Mouse (Mus musculus) myocyte (in vitro differentiated cells): Measurements from ENCODE around the gene Car5a.

Source experiments
- CEBPB ChIP-seq: IDR thresholded peaks from 2 replicates; pipeline ENCODE4 v1.6.1; 2011; ENCODE audit warnings: mild to moderate bottlenecking, moderate library complexity; ENCODE audit not compliant: poor library complexity, insufficient read depth, severe bottlenecking
- E2F4 ChIP-seq: IDR thresholded peaks from one replicate; pipeline ENCODE4 v1.6.1; 2011; ENCODE audit warnings: mild to moderate bottlenecking, control low read depth, moderate library complexity; ENCODE audit not compliant: insufficient read depth
- MYOD1 ChIP-seq, 3 experiments: IDR thresholded peaks; one replicate each; pipeline ENCODE4 v1.6.1; 2011; ENCODE audit warnings: control low read depth in 2 of 3, low read depth in 2 of 3, mild to moderate bottlenecking in 2 of 3, moderate library complexity in 1 of 3; ENCODE audit not compliant: insufficient read length in 2 of 3, control insufficient read depth in 1 of 3
- POLR2A ChIP-seq: IDR thresholded peaks from one replicate; pipeline ENCODE4 v1.6.1; 2011; ENCODE audit warnings: low read depth, mild to moderate bottlenecking, control low read depth, moderate library complexity; ENCODE audit not compliant: insufficient read length
- POLR2AphosphoS2 ChIP-seq: IDR thresholded peaks from one replicate; pipeline ENCODE4 v1.6.1; 2011; ENCODE audit warnings: low read depth, control low read depth; ENCODE audit not compliant: insufficient read length
- REST ChIP-seq: IDR thresholded peaks from one replicate; pipeline ENCODE4 v1.6.1; 2011; ENCODE audit warnings: mild to moderate bottlenecking, control low read depth, moderate library complexity; ENCODE audit not compliant: insufficient read depth, insufficient read length
- TCF12 ChIP-seq: IDR thresholded peaks from one replicate; pipeline ENCODE4 v1.6.1; 2011; ENCODE audit warnings: mild to moderate bottlenecking, control low read depth; ENCODE audit not compliant: poor library complexity, insufficient read depth, severe bottlenecking

GRCm38 (mm10) chr8:121970225-121970624 is 25.5 kb upstream of the Car5a start:
- no peak for TF ChIP-seq POLR2A
- TF ChIP-seq TCF12 = no peak
- no peak for TF ChIP-seq MYOD1 (IDR thresholded peaks at IDR 0.05; ENCODE audit: control insufficient read depth in 1 of 3, insufficient read length in 2 of 3, low read depth in 2 of 3)
- no peak for TF ChIP-seq CEBPB
- no peak for TF ChIP-seq POLR2AphosphoS2
- TF ChIP-seq E2F4 = no peak
- TF ChIP-seq REST = no peak
